Comparison of ENCODE assay signal across 16 mouse cellular contexts in the genomic region with DNA sequence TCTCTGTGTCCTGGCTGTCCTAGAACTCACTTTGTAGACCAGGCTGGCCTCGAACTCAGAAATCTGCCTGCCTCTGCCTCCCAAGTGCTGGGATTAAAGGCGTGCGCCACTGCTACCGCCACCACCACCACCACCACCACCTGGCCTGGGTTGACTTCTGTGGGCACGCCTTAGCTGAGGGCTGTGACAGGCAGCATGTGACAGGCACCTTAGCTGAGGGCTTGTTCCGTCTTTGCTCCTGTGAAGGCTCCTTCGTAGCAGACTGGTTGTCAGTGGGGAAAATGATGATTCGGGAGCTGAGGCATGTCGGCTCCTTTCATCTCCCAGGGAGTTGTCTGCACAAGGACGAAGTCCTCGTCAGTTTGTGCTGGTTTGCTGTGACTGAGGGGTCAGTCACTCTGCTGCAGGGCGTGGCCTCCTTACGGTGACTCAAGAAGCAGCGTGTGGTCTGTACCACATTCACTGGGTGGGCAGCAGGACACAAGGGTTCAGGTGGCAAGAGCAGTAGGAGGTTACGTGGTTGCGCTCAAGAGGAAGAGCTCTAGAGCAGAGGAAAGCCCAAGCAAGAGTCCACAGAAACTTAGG. TPM values are rescaled to one million over a fixed set of nuclear protein-coding genes. Genes with fewer than 3 reads are reported as not detected.
DNase-seq lines count a peak whose midpoint lies in the region; ATAC-seq lines count a peak whose summit lies in the region.
"Had no signal": no experiment of that assay in that cellular context is flagged by ENCODE, and none has a peak within 500 bp of the region (broad histone marks: within the 10 kb centered on the region; RNA-seq: fewer than 3 reads in every experiment).

No protein-coding gene starts in this region.

- 0 out of 2 replicates have a peak, but pooled peaks have one; percentile 18 for ATAC-seq in kidney, embryonic 15.5 days (replicated peaks; ENCODE audit: low FRiP score)
- peak; percentile 84 for ATAC-seq in intestine, embryonic 15.5 days
- ATAC-seq in monocyte, adult 5-6 weeks (replicated peaks; ENCODE audit: insufficient number of reproducible peaks, low FRiP score, low TSS enrichment, poor library complexity, severe bottlenecking) = peak; percentile 24
- no peak for ATAC-seq in megakaryocyte progenitor cell, adult 5-6 weeks (replicated peaks; ENCODE audit: poor library complexity)
- ATAC-seq in megakaryocyte-erythroid progenitor cell, adult 5-6 weeks (replicated peaks; ENCODE audit: low FRiP score, low TSS enrichment, poor library complexity, severe bottlenecking) = no peak

- H3K27ac ChIP-seq in kidney, embryonic 15.5 days = peak overlapping the region; percentile 62
- H3K27ac ChIP-seq in intestine, embryonic 15.5 days = peak overlapping the region; percentile 54
- H3K27ac ChIP-seq: forebrain, embryonic 10.5 days had no signal

- no peak overlapping the region for H3K4me3 ChIP-seq in kidney, embryonic 15.5 days (replicated peaks)
- H3K4me3 ChIP-seq in intestine, embryonic 15.5 days (replicated peaks) = no peak overlapping the region
- H3K4me3 ChIP-seq: forebrain, embryonic 10.5 days had no signal

- no peak overlapping the region for H3K9ac ChIP-seq in kidney, embryonic 15.5 days
- H3K9ac ChIP-seq in intestine, embryonic 15.5 days = no peak overlapping the region

- H3K9me3 ChIP-seq in kidney, embryonic 15.5 days (replicated peaks) = no peaks in the 10 kb centered on the region
- H3K9me3 ChIP-seq in intestine, embryonic 15.5 days = no peaks in the 10 kb centered on the region
- H3K9me3 ChIP-seq: forebrain, embryonic 10.5 days had no signal

- WGBS in kidney, embryonic 15.5 days = 90% methylated on average over 16 of the region's 16 CpGs
- 78% methylated on average over 16 of the region's 16 CpGs for WGBS in intestine, embryonic 15.5 days

- H3K36me3 ChIP-seq in kidney, embryonic 15.5 days = peaks cover 95% of the 10 kb centered on the region
- H3K36me3 ChIP-seq in intestine, embryonic 15.5 days = peaks cover 25% of the 10 kb centered on the region; the same call in 1 of the 2 replicates

- H3K27me3 ChIP-seq in kidney, embryonic 15.5 days = no peaks in the 10 kb centered on the region
- no peaks in the 10 kb centered on the region for H3K27me3 ChIP-seq in intestine, embryonic 15.5 days (replicated peaks)

- DNase-seq in adrenal gland, adult (ENCODE audit: inconsistent age in 2 of 2, low spot score in 1 of 2) = peak; percentile 67 to 76
- no peak for DNase-seq in adrenal gland, postnatal 4 days (ENCODE audit: low spot score in 2 of 2)
- no peak for DNase-seq in kidney, postnatal 4 days
- DNase-seq: cerebellum, adult 11-12 months; embryo, embryonic 11 days had no signal

- H3K4me1 ChIP-seq in kidney, embryonic 15.5 days = peaks cover 17% of the 10 kb centered on the region
- 0 out of 2 replicates have a peak, but pooled peaks cover 5% of the 10 kb centered on the region for H3K4me1 ChIP-seq in intestine, embryonic 15.5 days (replicated peaks)
- H3K4me1 ChIP-seq: forebrain, embryonic 10.5 days had no signal

- no peak overlapping the region for H3K4me2 ChIP-seq in kidney, embryonic 15.5 days
- no peak overlapping the region for H3K4me2 ChIP-seq in intestine, embryonic 15.5 days (replicated peaks)
- H3K4me2 ChIP-seq: midbrain, embryonic 11.5 days had no signal

RNA-seq across cellular contexts. Expression of gene Nsl1, which starts 9.6 kb away (rescaled TPM):
- total RNA-seq in adrenal gland, postnatal 4 days (2021) = 1 to 10 TPM; 7.5 to 7.6 TPM
- polyA plus RNA-seq in kidney, embryonic 15.5 days (2015; fragmentation: Nextera tagmentation; extraction: Ambion mirVana) = 22.1 and 23.1 TPM in 2 replicates
- 17.0 and 18.8 TPM in 2 replicates for polyA plus RNA-seq in intestine, embryonic 15.5 days (2015; fragmentation: Nextera tagmentation; extraction: Ambion mirVana)
- 1.2 to 3.1 TPM (median 2.9 TPM) in 3 replicates for total RNA-seq in monocyte, adult 5-6 weeks (2017)
- total RNA-seq in megakaryocyte progenitor cell, adult 5-6 weeks (2015) = 9.8 and 9.9 TPM in 2 replicates
- 16.0 and 23.1 TPM in 2 replicates for total RNA-seq in megakaryocyte progenitor cell, adult 5-6 weeks (2017)
- total RNA-seq in megakaryocyte-erythroid progenitor cell, adult 5-6 weeks (2014; fragmentation: Nextera tagmentation) = 17.2 and 20.8 TPM in 2 replicates
- 14.8 and 18.4 TPM in 2 replicates for total RNA-seq in megakaryocyte-erythroid progenitor cell, adult 5-6 weeks (2017)

RNA-seq across cellular contexts. Expression of gene Tatdn3, which starts 9.7 kb away (rescaled TPM):
- 10 to 100 TPM; 30.6 to 32.2 TPM for total RNA-seq in adrenal gland, postnatal 4 days (2021)
- 12.8 and 13.8 TPM in 2 replicates for polyA plus RNA-seq in kidney, embryonic 15.5 days (2015; fragmentation: Nextera tagmentation; extraction: Ambion mirVana)
- 11.9 and 12.6 TPM in 2 replicates for polyA plus RNA-seq in intestine, embryonic 15.5 days (2015; fragmentation: Nextera tagmentation; extraction: Ambion mirVana)
- total RNA-seq in monocyte, adult 5-6 weeks (2017) = 10.0 to 21.2 TPM (median 15.4 TPM) in 3 replicates
- 12.9 and 19.3 TPM in 2 replicates for total RNA-seq in megakaryocyte progenitor cell, adult 5-6 weeks (2015)
- 18.0 and 19.5 TPM in 2 replicates for total RNA-seq in megakaryocyte progenitor cell, adult 5-6 weeks (2017)
- total RNA-seq in megakaryocyte-erythroid progenitor cell, adult 5-6 weeks (2014; fragmentation: Nextera tagmentation) = 20.1 and 23.3 TPM in 2 replicates
- 23.3 and 33.6 TPM in 2 replicates for total RNA-seq in megakaryocyte-erythroid progenitor cell, adult 5-6 weeks (2017)

RNA-seq across cellular contexts. Expression of gene Batf3, which starts 25.2 kb away (rescaled TPM):
- total RNA-seq in adrenal gland, postnatal 4 days (2021) = 1 to 10 TPM; 3.3 to 3.4 TPM
- 12.5 and 13.7 TPM in 2 replicates for polyA plus RNA-seq in kidney, embryonic 15.5 days (2015; fragmentation: Nextera tagmentation; extraction: Ambion mirVana)
- polyA plus RNA-seq in intestine, embryonic 15.5 days (2015; fragmentation: Nextera tagmentation; extraction: Ambion mirVana) = 7.2 and 10.5 TPM in 2 replicates
- total RNA-seq in monocyte, adult 5-6 weeks (2017) = 1.6 to 2.5 TPM (median 2.3 TPM) in 3 replicates
- 1.0 and 1.9 TPM in 2 replicates for total RNA-seq in megakaryocyte progenitor cell, adult 5-6 weeks (2015)
- 1.3 TPM in 1 of 2 replicates, not detected in the other for total RNA-seq in megakaryocyte progenitor cell, adult 5-6 weeks (2017)
- total RNA-seq in megakaryocyte-erythroid progenitor cell, adult 5-6 weeks (2014; fragmentation: Nextera tagmentation) = not detected in 2 replicates
- 0.34 TPM in 1 of 2 replicates, not detected in the other for total RNA-seq in megakaryocyte-erythroid progenitor cell, adult 5-6 weeks (2017)
- total RNA-seq: gastrocnemius, adult 18-20 months had no signal

RNA-seq across cellular contexts. Expression of gene Spata45, which starts 36.0 kb away (rescaled TPM):
- total RNA-seq in adrenal gland, postnatal 4 days (2021) = not detected
- polyA plus RNA-seq in kidney, embryonic 15.5 days (2015; fragmentation: Nextera tagmentation; extraction: Ambion mirVana) = not detected in 2 replicates
- polyA plus RNA-seq in intestine, embryonic 15.5 days (2015; fragmentation: Nextera tagmentation; extraction: Ambion mirVana) = not detected in 2 replicates
- total RNA-seq in monocyte, adult 5-6 weeks (2017) = not detected in 3 replicates
- not detected in 2 replicates for total RNA-seq in megakaryocyte progenitor cell, adult 5-6 weeks (2015)
- not detected in 2 replicates for total RNA-seq in megakaryocyte progenitor cell, adult 5-6 weeks (2017)
- total RNA-seq in megakaryocyte-erythroid progenitor cell, adult 5-6 weeks (2014; fragmentation: Nextera tagmentation) = not detected in 2 replicates
- not detected in 2 replicates for total RNA-seq in megakaryocyte-erythroid progenitor cell, adult 5-6 weeks (2017)
- total RNA-seq: gastrocnemius, adult 18-20 months had no signal
- polyA plus RNA-seq: forebrain, embryonic 10.5 days; hindbrain, embryonic 11.5 days; limb, embryonic 14.5 days; midbrain, embryonic 11.5 days; neural tube, embryonic 11.5 days had no signal

RNA-seq across cellular contexts. Expression of gene Flvcr1, which starts 46.5 kb away (rescaled TPM):
- total RNA-seq in adrenal gland, postnatal 4 days (2021) = 10 to 100 TPM; 16.7 to 19.6 TPM
- 6.7 and 7.1 TPM in 2 replicates for polyA plus RNA-seq in kidney, embryonic 15.5 days (2015; fragmentation: Nextera tagmentation; extraction: Ambion mirVana)
- polyA plus RNA-seq in intestine, embryonic 15.5 days (2015; fragmentation: Nextera tagmentation; extraction: Ambion mirVana) = 9.8 and 10.7 TPM in 2 replicates
- 43.6 to 66.2 TPM (median 54.3 TPM) in 3 replicates for total RNA-seq in monocyte, adult 5-6 weeks (2017)
- total RNA-seq in megakaryocyte progenitor cell, adult 5-6 weeks (2015) = 29.9 and 30.6 TPM in 2 replicates
- total RNA-seq in megakaryocyte progenitor cell, adult 5-6 weeks (2017) = 21.7 and 24.9 TPM in 2 replicates
- total RNA-seq in megakaryocyte-erythroid progenitor cell, adult 5-6 weeks (2014; fragmentation: Nextera tagmentation) = 28.5 and 30.6 TPM in 2 replicates
- 28.2 and 30.3 TPM in 2 replicates for total RNA-seq in megakaryocyte-erythroid progenitor cell, adult 5-6 weeks (2017)

Comparison
In these comparisons a context has a peak if more than half of its experiments do, and no peak if none do; other contexts are left out.
1. DNase-seq: peak in adrenal gland, adult (2 of 2); none in adrenal gland, postnatal 4 days (0 of 2) and kidney, postnatal 4 days (0 of 2).
2. ATAC-seq: peak in kidney, embryonic 15.5 days (single experiment), intestine, embryonic 15.5 days (single experiment) and monocyte, adult 5-6 weeks (single experiment); none in megakaryocyte progenitor cell, adult 5-6 weeks (single experiment) and megakaryocyte-erythroid progenitor cell, adult 5-6 weeks (single experiment).